Mouse (Mus musculus) right cerebral cortex, postnatal 10 days (tissue): Measurements from ENCODE around the gene Pawr.

Source experiments
- DNase-seq, 2 experiments: peaks; one replicate each; pipeline ENCODE4 v3.0.0; 2021; ENCODE audit warnings: low spot score in 2 of 2

The Pawr gene

GRCm38 (mm10) chr10:108354726-108355391 is 22.9 kb downstream of the Pawr start:
- DNase-seq = no peak

DNA sequence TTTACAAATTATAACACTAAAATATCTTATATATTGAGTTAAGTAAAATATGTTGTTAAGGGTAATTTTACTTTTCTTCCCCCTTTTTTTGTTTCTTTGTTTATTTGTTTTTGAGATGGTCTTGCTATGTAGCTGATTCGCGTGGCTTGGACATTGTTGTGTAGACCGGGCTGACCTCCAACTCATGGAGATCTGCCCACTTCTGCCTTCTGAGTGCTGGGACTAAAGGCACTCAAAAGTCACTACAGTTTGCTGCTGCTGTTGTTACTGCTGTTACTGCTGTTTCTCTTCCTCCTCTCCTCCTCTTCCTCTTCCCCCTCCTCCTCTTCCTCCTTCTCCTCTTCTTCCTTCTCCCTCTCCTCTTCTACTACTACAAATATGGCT is 23.5 kb downstream of the Pawr start:
- no peak for DNase-seq

DNA sequence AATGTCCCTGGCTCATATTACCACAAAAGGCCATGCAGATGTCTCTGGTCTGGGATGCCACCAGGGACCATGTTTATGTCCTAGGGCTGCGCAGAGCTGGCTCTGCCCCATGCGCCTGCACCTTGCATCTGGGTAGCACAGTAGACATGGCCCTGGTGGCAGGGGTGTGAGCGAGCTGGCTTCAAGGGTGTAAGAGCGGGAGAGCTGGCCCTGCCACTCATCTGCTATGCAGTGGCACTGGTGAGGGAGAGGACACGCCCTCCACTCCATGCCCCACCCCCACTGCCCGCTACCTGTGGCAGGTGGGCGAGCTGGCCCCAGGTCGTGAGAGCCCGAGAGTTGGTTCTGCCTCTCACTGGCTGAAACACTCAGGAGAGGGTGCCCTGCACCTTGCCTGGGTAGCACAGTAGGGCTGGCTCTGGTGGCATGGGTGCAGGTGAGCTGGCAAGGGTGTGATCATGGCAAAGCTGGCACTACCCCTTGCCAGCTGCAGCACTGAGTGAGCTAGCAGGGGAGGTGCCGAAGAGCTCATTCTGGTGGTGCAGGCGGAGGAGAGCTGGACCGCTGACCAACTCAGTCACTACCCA is 24.8 kb downstream of the Pawr start:
- DNase-seq = no peak

- DNase-seq = no peak
Observed at GRCm38 (mm10) chr10:108359974-108360373, 28.1 kb downstream of the Pawr start.

GRCm38 (mm10) chr10:108360801-108361200 is 28.9 kb downstream of the Pawr start:
- DNase-seq = no peak

- no peak for DNase-seq
Observed at GRCm38 (mm10) chr10:108361419-108362155, 29.7 kb downstream of the Pawr start.

GRCm38 (mm10) chr10:108363932-108364331 is 32.0 kb downstream of the Pawr start:
- DNase-seq = no peak

DNA sequence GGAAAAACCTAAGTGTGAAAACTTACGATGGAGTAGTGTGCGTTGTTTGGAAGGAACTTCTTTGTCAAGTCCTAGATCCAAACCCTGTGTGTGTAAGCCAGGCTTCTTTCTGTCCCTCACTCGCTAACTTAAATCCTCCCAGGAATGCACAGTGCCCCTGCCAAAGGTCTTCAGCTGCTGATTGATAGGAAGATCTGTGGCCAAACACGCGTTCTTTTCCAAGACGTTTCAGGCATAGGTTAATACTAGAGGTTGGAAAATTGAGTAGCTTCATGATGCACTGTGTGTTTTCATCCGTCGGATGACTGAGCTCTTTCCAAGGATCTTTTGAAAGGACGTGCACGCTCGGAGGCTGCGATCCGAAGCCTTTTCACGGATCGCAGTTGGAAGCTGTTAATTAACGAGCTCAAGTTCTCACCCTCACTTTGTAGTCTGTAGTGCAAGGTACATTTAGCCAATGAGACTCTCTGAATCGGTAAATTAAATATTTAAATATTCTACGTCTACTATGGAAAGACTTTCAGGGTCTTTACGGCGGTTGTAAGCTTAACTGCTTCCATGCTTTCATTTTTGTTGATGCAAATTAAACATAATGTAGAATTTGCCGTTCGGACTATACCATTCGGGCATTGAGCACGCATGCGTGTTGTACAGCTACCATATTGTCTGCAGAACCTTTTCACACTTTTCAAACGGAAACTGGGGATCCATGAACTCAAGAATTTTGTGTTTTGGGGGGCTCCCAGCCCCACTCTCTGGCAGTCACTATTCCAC is 33.2 kb downstream of the Pawr start:
- DNase-seq = no peak

DNA sequence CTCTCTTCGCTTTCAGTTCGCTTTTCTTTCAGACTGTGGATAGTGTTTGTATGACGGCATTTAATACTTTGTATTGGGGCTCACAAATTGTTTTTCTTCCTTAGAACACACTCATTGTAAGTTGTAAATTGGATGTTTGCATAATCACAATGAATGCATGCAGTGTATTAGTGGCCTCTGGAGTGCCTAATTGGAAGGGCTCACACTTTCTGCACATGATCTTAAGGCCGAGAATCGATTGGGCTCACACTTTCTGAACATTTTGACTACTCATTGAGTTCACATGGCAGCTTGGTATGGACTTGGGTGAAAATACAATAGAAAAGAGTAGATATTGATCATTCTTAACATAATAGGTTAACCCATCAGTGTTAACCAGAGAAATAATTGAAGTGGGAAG is 34.3 kb downstream of the Pawr start:
- no peak for DNase-seq

GRCm38 (mm10) chr10:108368358-108368757 is 36.4 kb downstream of the Pawr start:
- no peak for DNase-seq

GRCm38 (mm10) chr10:108372258-108372657 is 40.3 kb downstream of the Pawr start:
- no peak for DNase-seq

DNA sequence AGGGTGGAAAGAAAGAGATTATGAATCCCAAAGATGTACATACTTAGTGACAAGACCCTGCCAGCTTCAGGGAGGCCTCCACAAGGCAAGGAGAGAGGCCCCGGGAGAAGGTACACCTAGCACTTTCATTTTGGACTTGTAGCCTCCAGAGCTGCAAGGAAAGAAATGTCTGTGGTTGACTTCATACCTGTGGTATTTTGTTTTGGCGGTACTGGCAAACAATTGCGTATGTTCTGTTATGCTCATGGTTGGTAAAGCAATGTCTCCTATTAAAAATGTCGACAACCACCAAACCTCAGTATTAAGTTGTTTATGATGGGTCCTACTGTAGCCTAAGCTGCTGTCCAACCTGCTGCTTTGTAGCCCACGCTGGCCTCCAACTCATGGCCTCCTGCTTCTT is 40.9 kb downstream of the Pawr start:
- no peak for DNase-seq

DNA sequence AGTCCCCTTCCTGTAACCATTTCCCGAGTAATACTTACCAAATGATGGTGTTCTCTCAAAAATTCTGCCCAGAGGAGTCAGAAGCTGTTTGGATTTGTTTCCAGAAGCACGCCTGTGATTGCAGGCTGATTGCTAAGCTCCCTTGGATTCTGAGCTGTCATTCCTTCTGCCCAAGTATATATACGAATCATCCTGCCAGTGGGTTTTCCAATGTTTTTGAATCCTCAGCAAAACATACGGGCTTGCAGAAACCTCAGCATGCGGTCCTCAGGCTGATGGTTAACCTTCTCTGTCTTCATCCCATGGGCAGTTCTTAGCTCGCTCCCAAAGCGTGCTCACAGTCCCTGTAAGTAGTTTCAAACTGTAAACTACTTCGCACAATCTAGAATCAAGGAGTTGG is 43.9 kb downstream of the Pawr start:
- DNase-seq = no peak

DNA sequence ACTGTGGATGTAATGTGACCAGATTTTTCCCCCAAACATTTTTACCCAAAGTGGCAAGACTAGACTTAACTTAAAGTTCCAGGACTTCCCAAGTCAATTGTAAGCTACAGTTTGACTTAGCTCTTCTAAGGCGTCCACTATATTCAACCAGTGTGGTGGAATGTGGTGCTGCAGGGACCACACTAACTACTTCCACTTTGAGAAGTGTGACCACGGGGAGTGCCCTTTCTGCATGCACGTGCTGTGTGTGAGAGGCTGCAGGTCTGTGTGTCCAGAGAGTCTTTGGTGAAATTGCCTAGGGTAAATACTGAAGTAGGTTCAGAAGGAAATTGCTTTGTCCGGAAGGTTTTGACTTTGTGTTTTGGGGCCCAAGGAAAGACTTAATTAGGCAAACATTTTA is 44.4 kb downstream of the Pawr start:
- DNase-seq = no peak

- DNase-seq = no peak
Observed at GRCm38 (mm10) chr10:108377369-108377768, 45.4 kb downstream of the Pawr start.

GRCm38 (mm10) chr10:108378062-108378461 is 46.1 kb downstream of the Pawr start:
- no peak for DNase-seq

GRCm38 (mm10) chr10:108378479-108378878 is 46.6 kb downstream of the Pawr start:
- DNase-seq = no peak

DNA sequence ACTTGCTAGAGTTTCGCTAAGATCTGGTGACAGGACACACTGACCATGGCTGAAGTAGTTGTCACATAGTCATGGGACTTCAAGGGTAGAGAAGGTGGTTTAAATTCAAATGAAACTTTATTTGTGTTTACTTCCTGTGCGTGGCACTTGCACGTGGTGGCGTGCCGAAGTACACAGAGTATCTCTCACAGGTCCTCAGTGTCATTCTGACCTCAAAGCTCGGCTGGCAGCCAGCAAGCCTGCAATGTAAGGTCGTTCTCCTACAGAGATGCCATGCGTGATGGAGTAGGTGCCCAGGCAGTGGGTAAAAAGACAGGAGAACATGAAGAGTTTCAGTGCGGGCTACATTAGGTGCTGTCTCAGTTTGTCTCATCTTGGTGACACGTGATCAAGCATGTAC is 48.8 kb downstream of the Pawr start:
- no peak for DNase-seq

- DNase-seq = no peak
Observed at GRCm38 (mm10) chr10:108384153-108384769, 52.3 kb downstream of the Pawr start.

DNA sequence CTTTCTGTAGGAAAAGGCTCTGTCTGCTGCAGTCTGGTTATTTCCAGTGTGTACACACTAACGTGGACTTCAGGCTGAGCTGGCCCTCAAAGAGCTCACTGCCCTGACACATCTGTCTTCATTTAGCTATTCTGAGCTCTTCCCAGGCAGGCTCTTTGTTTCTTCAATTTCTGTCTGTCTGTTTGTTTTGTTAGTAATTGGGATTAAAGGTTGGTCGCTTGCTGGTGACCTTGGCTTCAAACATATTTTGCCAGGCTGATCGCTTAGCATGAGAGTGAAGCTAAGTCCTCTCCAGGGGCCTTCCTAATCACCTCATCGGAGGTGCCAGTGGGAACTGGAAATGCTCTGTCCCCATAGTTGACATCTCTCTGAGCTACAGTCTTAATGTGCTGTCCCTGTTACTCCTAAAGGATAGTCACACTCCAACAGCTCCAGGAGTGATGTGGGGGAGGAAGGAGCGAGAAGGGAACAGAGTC is 53.6 kb downstream of the Pawr start:
- no peak for DNase-seq

DNA sequence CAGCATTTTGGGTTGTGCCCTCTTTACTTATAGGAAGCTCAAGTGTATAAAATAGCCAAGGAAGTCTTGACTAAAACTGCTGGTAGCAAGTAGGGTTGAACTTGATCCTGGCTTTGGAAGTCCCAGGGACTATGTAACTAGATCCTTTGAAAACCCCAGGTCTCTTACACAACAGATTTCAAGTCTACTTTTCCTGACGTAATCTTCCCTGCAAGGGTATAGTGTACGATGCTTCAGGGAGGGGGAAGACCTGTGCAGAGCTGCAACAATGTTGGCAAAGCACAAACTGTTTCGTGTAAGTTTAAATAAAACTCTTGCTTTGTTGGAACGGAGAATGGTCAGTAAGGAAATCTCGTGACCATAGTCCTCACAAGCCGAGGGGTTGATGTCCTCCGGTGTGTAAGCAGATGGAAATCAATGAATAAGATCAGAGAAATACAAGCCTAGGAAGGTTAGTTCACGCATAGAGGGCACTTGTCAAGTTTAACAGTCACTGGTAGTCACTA is 56.5 kb downstream of the Pawr start:
- DNase-seq = no peak
